Mouse (Mus musculus): ENCODE data around the gene Crcp. TPM values are rescaled to one million over a fixed set of nuclear protein-coding genes. Genes with fewer than 3 reads are reported as not detected.
"Not testable (repeated sequence)": the region's sequence is repeated elsewhere in the genome, so short reads cannot be mapped to it uniquely, and the experiment has no call there.

Crcp gene
- polyA plus RNA-seq, 1 experiment from 2014 or later, result 31.0 TPM

GRCm38 (mm10) chr5:130031410-130032390, 2.6 kb downstream of the Crcp start:
- H3K9me3 ChIP-seq (ENCODE audit: low read length), result no peaks in the 10 kb centered on the region
- no peak overlapping the region for H3K4me2 ChIP-seq (replicated peaks; ENCODE audit: low read depth, low read length)
- no peak overlapping the region for H3K9ac ChIP-seq (replicated peaks; ENCODE audit: low read depth)
- ATAC-seq (no peak), DNase-seq (ENCODE audit: low spot score) (no peak)
- no peak for TF ChIP-seq EP300 (IDR thresholded peaks at IDR 0.05)
- no peak for TF ChIP-seq CTCF (IDR thresholded peaks at IDR 0.05)
- 90% methylated on average over 19 of the region's 19 CpGs for WGBS
- H3K4me1 ChIP-seq (ENCODE audit: insufficient read depth, low read depth, low read length), result no peaks in the 10 kb centered on the region
- no peak overlapping the region for H3K4me3 ChIP-seq (ENCODE audit: low read depth, low read length)
- H3K27ac ChIP-seq (ENCODE audit: low read length), result no peak overlapping the region
- H3K36me3 ChIP-seq (ENCODE audit: insufficient read depth, low read length), result no peaks in the 10 kb centered on the region
- H3K27me3 ChIP-seq (replicated peaks; ENCODE audit: insufficient read depth, low read length), result no peaks in the 10 kb centered on the region

GRCm38 (mm10) chr5:130033869-130034268, 4.8 kb downstream of the Crcp start:
- no peak for ATAC-seq
- no peak for TF ChIP-seq CTCF (IDR thresholded peaks at IDR 0.05)
- TF ChIP-seq EP300 (IDR thresholded peaks at IDR 0.05), result no peak
- 60% methylated on average over 2 of the region's 2 CpGs for WGBS

GRCm38 (mm10) chr5:130036300-130036699, 7.2 kb downstream of the Crcp start:
- WGBS, result 74% methylated on average over 2 of the region's 2 CpGs
- not testable (repeated sequence) for H3K36me3 ChIP-seq (ENCODE audit: insufficient read depth, low read length); H3K4me2 ChIP-seq (replicated peaks; ENCODE audit: low read depth, low read length); ATAC-seq; H3K27me3 ChIP-seq (replicated peaks; ENCODE audit: insufficient read depth, low read length); H3K4me3 ChIP-seq (ENCODE audit: low read depth, low read length); H3K27ac ChIP-seq (ENCODE audit: low read length); DNase-seq (ENCODE audit: low spot score); H3K4me1 ChIP-seq (ENCODE audit: insufficient read depth, low read depth, low read length); H3K9ac ChIP-seq (replicated peaks; ENCODE audit: low read depth); H3K9me3 ChIP-seq (ENCODE audit: low read length)
- peak; percentile 47 for TF ChIP-seq CTCF (IDR thresholded peaks at IDR 0.05)

More at GRCm38 (mm10) chr5:130033869-130034268, 4.8 kb downstream of the Crcp start:
- Histone ChIP-seq H3K36me3 (ENCODE audit: insufficient read depth, low read length) (no peaks in the 10 kb centered on the region), H3K4me2 (replicated peaks; ENCODE audit: low read depth, low read length) (no peak overlapping the region), H3K27ac (ENCODE audit: low read length) (no peak overlapping the region), H3K4me1 (ENCODE audit: insufficient read depth, low read depth, low read length) (no peaks in the 10 kb centered on the region), H3K9me3 (ENCODE audit: low read length) (no peaks in the 10 kb centered on the region), H3K27me3 (replicated peaks; ENCODE audit: insufficient read depth, low read length) (no peaks in the 10 kb centered on the region), H3K4me3 (ENCODE audit: low read depth, low read length) (no peak overlapping the region), H3K9ac (replicated peaks; ENCODE audit: low read depth) (no peak overlapping the region)
- no peak for DNase-seq (ENCODE audit: low spot score)

GRCm38 (mm10) chr5:130037752-130038455, 8.8 kb downstream of the Crcp start:
- WGBS, result 62% methylated on average over 19 of the region's 19 CpGs
- H3K9ac ChIP-seq (replicated peaks; ENCODE audit: low read depth), result no peak overlapping the region
- no peak overlapping the region for H3K4me3 ChIP-seq (ENCODE audit: low read depth, low read length)
- no peaks in the 10 kb centered on the region for H3K27me3 ChIP-seq (replicated peaks; ENCODE audit: insufficient read depth, low read length)
- DNase-seq (ENCODE audit: low spot score), result peak; percentile 67
- no peak overlapping the region for H3K27ac ChIP-seq (ENCODE audit: low read length)
- peak; percentile 85 for TF ChIP-seq CTCF (IDR thresholded peaks at IDR 0.05)
- no peak for TF ChIP-seq EP300 (IDR thresholded peaks at IDR 0.05)
- H3K4me1 ChIP-seq (ENCODE audit: insufficient read depth, low read depth, low read length), result no peaks in the 10 kb centered on the region
- H3K9me3 ChIP-seq (ENCODE audit: low read length), result no peaks in the 10 kb centered on the region
- H3K4me2 ChIP-seq (replicated peaks; ENCODE audit: low read depth, low read length), result no peak overlapping the region
- H3K36me3 ChIP-seq (ENCODE audit: insufficient read depth, low read length), result peaks cover 7% of the 10 kb centered on the region; the same call in 1 of the 2 replicates
- ATAC-seq, result peak; percentile 40; the same call in 1 of the 2 replicates

- no peaks in the 10 kb centered on the region for H3K4me1 ChIP-seq (ENCODE audit: insufficient read depth, low read depth, low read length)
- no peaks in the 10 kb centered on the region for H3K9me3 ChIP-seq (ENCODE audit: low read length)
- H3K9ac ChIP-seq (replicated peaks; ENCODE audit: low read depth), result no peak overlapping the region
- TF ChIP-seq CTCF (IDR thresholded peaks at IDR 0.05) (no peak), EP300 (IDR thresholded peaks at IDR 0.05) (no peak)
- ATAC-seq (no peak), DNase-seq (ENCODE audit: low spot score) (no peak)
- H3K4me3 ChIP-seq (ENCODE audit: low read depth, low read length), result no peak overlapping the region
- H3K27me3 ChIP-seq (replicated peaks; ENCODE audit: insufficient read depth, low read length), result no peaks in the 10 kb centered on the region
- H3K27ac ChIP-seq (ENCODE audit: low read length), result no peak overlapping the region
- 93% methylated on average over 4 of the region's 4 CpGs for WGBS
- peaks cover 7% of the 10 kb centered on the region; the same call in 1 of the 2 replicates for H3K36me3 ChIP-seq (ENCODE audit: insufficient read depth, low read length)
- H3K4me2 ChIP-seq (replicated peaks; ENCODE audit: low read depth, low read length), result no peak overlapping the region
Observed at GRCm38 (mm10) chr5:130040797-130041196, 11.7 kb downstream of the Crcp start.

- H3K4me2 ChIP-seq (replicated peaks; ENCODE audit: low read depth, low read length), result no peak overlapping the region
- ATAC-seq (no peak), DNase-seq (ENCODE audit: low spot score) (no peak)
- H3K27me3 ChIP-seq (replicated peaks; ENCODE audit: insufficient read depth, low read length), result no peaks in the 10 kb centered on the region
- no peak overlapping the region for H3K27ac ChIP-seq (ENCODE audit: low read length)
- H3K9me3 ChIP-seq (ENCODE audit: low read length), result no peaks in the 10 kb centered on the region
- H3K4me1 ChIP-seq (ENCODE audit: insufficient read depth, low read depth, low read length), result no peaks in the 10 kb centered on the region
- no peak for TF ChIP-seq EP300 (IDR thresholded peaks at IDR 0.05)
- TF ChIP-seq CTCF (IDR thresholded peaks at IDR 0.05), result no peak
- H3K9ac ChIP-seq (replicated peaks; ENCODE audit: low read depth), result no peak overlapping the region
- H3K36me3 ChIP-seq (ENCODE audit: insufficient read depth, low read length), result peaks cover 7% of the 10 kb centered on the region; the same call in 1 of the 2 replicates
- no peak overlapping the region for H3K4me3 ChIP-seq (ENCODE audit: low read depth, low read length)
- 82% methylated on average over 4 of the region's 4 CpGs for WGBS
Observed at GRCm38 (mm10) chr5:130041262-130041661, 12.2 kb downstream of the Crcp start.
